Mouse (Mus musculus): Measurements from ENCODE around the gene Fbrs. TPM values are rescaled to one million over a fixed set of nuclear protein-coding genes. Genes with fewer than 3 reads are reported as not detected.
A peak's percentile ranks its signal among the peaks of the same experiment; 100 is the strongest.
"Not testable (repeated sequence)": the region's sequence is repeated elsewhere in the genome, so short reads cannot be mapped to it uniquely, and the experiment has no call there.

Fbrs gene
- total RNA-seq, 4 experiments from 2014 or later: 21.9 to 29.3 (median 25.1) TPM

DNA sequence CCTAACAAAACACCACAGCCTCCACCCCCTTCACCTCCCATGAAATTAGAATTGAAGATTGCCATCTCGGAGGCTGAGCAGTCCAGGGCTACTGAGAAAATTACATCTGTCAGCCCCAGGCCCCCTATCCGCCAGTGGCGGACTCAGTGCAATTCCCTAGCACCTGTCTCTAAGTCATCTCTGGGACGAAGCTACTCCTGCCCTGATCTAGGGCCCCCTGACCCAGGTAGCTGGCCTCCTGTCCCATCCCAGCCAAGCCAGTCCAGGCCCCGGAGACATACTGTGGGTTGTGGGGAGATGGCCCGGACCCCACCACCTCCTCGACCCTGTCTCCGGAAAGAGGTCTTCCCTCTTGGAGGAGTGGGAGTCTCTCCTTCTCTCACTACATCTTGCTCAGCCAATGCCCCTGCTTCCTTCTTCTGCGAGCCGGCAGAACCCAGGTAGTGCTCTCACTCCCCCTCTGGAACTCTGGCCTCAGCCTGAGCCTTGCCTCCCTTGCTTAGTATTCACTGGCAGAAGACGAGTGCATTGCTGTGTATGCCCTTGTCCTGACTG lies 3.7 kb upstream of the Fbrs start:
- DNase-seq (ENCODE audit: low spot score in 2 of 2): no peak

DNA sequence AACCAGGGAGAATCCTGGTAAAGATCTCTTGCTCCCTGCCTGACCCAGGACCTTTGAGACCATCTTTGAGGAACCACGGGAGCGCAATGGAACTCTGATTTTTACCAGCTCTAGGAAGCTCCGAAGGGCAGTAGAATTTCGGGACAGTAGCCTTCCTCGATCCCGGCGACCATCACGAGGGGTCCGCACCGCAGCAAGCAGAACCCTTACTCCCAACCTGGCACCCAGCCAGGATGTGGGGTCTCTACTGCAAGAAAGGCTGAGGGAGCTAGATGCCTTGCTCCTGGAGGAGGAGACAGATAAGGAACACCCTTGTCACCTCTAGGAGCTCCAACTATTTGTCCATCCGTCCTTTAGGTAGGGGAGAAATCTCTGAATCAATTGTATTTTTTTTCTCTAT lies 2.7 kb upstream of the Fbrs start:
- no peak for DNase-seq (ENCODE audit: low spot score in 2 of 2)

DNA sequence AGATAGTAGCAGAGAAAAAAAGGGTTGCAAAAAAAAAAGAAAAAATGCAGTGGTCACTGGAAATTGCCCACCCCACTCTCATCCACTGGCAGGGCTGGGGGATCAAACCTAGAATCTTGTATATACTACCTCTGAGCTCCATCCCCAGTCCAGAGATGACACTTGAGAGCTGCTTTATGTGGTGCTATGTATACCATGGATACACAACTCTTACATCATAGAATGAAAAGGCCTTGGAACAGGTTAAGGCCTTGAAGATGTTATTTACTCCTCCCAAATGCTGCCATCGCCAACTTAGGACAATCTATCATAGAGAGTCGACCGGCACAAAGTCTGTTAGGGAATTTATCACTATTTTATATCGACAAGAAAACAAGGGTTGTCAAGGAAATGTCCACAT lies 2.1 kb upstream of the Fbrs start:
- no peak for DNase-seq (ENCODE audit: low spot score in 2 of 2)

DNA sequence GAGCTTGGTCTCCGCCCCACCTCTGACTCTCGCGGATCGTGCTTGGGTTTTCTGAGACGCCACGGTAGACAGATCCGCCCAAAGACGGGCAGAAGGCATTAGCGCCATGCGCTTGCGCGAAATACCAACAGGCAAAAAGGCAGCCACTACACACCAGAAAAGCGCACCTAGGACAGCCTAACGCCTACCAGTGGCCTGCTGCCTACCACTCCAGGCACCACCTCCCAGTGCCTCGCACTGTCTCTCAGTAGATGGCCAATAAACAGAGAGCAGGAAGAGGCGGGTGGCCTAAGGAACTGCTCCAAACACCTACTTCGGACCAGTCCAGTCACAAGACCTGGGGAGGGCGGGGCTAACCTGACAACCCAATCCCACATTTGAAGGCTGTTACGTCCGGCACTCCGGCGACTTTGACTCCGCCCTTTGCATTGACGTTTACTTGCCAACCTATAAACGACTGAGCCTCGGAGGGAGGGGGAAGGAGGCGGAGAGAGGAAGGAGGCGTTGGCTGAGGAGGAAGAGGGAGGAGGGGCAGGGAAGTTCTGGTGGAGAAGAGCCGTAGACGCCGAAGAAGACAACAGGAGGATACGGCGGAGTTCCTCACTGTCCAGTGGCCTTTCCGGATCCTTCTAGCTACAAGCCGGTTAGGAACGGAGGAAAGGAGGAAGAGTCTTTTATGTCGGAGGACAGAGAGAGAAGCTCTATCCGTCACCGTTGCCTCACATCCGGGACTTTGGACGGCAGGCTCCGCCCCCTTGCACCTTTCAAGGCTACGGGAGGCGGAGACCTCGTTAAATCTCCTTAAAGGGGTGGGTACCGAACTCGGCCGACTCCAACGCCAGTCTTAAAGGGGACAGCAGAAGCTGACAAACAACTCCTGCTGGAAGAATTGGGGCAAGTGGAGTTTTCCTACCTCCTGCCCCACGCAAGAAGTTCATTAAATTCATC lies 1.0 kb upstream of the Fbrs start:
- DNase-seq (ENCODE audit: low spot score in 2 of 2): peak; percentile 99 to 100

DNA sequence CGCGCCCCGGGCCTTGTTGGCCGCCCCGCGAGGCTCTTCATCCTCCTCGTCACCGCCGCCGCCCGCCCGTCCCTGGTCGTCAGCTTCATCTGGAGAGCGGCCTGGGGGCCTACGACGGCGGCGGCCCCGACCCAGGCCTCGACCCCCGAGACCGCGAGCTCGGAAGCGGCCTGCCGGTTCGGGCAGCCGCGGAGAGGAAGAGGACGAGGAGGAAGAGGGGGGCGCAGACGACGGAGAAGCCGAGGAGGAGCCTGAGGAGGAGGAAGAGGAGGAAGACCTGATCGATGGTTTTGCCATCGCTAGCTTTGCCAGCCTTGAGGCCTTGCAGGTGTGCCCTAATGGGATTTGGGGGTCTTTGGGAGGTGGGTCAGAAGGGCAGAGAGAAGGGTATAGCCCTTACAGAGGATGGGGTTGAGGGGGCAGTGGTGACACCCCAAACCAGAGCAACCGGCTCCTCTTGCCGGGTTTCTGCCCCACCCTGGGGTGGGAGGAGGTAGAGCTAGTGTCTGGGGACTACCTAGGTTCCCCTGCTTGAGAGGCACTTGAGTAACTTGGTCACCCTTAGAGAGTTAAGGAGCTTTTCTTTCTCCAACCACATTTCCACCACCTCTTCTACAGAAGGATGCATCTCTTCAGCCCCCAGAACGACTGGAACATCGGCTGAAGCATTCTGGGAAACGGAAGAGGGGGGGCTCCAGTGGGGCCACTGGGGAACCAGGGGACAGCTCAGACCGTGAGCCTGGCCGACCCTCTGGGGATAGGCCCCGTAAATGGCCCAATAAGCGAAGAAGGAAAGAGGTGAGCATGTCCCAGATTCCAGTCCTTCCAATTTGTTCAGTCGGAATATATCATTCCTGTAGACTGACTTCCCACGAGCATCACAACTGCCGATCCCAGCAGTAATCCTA lies 573 bp downstream of the Fbrs start:
- peak in 1 of 2 experiments; percentile 27 for DNase-seq (ENCODE audit: low spot score in 2 of 2)

DNA sequence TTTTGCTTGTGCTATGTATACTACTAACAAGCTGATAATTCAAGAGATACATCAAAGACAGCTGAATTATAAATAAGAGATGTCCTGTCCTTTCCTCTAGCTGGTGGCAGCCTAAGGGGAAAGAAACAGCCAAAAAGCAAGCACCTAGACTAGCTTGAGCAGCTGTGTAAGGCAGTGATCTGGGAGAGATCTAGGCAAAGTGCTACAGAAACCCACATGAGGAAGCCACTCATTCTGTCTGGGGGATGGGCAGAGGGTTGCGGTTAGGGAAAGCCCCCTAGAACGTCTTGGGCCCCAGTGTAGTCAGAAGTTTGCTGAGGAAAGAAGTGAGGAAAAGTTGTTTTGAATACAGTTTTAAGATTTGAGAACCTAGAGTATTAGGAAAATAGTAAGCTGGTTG lies 1.3 kb downstream of the Fbrs start:
- DNase-seq (ENCODE audit: low spot score in 2 of 2): no peak

DNA sequence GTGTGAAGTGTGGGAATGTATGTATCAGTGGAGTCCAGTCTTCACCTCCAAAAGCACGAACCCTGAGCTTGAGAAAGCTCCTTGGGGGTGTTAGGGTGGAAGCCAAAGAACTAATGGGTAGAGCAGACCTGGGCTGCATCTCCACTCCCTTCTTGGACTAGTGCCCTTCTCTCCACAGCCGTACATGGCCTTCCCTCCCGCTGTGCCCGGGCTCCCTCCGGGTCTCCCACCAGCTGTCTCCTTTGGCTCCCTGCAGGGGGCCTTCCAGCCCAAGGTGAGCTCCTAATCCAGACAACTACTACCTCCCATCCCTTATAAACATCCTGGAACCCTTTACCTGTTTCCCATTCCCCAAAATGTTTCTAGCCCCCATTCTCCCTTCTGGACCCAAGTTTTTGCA lies 6.4 kb downstream of the Fbrs start:
- DNase-seq (ENCODE audit: low spot score in 2 of 2): no peak

DNA sequence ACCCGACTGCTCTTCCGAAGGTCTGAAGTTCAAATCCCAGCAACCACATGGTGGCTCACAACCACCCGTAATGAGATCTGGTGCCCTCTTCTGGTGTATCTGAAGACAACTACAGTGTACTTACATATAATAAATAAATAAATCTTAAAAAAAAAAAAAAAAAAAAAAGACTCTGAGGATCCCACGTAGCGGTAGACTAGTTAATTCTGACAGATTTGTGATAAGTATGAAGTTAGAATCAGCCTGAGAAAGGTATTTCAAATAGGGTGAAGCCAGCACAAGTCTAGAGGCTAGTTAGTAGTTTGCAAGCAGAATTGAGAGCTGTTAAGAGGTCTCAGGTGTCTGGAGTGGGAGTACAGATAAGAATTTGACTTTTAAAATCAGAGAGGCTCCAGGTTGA lies 9.4 kb downstream of the Fbrs start:
- not testable (repeated sequence) for DNase-seq (ENCODE audit: low spot score in 2 of 2)

DNA sequence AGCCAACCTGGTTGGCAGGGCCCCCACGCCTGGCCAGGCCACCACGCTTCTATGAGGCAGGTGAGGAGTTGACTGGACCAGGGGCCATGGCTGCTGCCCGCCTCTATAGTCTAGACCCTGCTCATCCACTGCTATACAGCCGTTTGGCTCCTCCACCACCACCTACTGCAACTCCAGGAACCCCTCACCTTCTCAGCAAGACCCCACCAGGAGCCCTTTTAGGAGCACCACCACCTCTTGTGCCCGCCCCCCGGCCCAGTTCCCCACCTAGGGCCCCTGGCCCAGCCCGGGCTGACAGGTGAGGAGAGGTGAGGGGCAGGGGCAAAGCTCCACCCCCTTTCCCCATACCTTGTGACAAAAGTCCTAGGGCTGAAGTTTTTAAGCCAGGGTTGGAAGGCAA lies 11.0 kb downstream of the Fbrs start:
- DNase-seq (ENCODE audit: low spot score in 2 of 2): no peak

DNA sequence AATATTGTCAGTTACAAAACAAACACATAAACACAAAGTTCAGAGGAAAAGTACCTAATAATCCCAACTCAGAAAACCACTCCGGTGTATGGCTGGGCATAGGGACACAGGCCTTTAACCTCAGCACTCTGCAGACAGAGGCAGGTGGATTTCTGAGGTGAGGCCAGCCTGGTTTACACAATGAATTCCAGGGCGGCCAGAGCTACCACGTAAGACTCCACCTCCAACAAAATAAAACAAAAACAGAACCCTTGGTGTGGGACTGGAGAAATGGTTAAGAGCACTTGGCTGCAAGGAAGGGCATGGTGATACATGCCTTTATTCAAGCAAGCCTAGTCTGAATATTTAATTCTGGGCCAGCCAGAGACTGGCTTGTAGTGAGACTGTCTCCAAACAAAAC lies 12.8 kb downstream of the Fbrs start:
- no peak for DNase-seq (ENCODE audit: low spot score in 2 of 2)

DNA sequence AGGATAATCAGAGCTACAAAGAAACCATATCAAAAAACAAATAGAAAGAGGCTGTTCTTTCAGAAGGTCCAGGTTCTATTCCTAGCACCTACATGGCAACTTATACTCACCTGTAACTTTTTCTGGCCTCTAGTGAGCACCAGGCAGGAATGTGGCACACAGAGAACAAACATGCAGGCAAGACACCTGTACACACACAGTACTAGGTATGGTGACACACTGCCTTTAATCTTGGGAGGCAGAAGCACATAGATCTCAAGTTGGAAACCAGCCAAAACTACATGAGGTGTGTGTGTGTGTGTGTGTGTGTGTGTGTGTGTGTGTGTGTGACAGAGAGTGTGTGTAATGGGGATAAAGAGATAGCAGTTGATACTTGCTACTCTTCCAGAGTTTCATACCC lies 15.6 kb downstream of the Fbrs start:
- DNase-seq (ENCODE audit: low spot score in 2 of 2): no peak

DNA sequence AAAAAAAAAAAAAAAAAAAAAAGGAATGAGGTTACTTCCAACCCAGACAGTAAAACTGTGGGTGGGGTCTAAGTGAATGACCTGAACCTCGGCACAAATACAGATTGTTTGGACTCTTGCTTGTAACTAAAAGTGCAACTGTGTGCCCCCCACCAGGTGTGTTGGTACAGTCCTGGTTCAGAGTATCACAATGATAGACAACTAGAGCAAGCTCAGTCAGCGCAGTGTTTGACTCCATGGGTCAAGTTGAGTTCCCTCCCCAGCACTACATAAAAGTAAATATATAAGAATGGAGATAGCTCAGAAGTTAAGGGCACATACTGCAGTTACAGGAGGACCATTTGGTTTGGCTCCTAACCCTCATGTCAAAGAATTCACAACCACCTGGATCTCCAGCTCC lies 18.4 kb downstream of the Fbrs start:
- no peak for DNase-seq (ENCODE audit: low spot score in 2 of 2)

DNA sequence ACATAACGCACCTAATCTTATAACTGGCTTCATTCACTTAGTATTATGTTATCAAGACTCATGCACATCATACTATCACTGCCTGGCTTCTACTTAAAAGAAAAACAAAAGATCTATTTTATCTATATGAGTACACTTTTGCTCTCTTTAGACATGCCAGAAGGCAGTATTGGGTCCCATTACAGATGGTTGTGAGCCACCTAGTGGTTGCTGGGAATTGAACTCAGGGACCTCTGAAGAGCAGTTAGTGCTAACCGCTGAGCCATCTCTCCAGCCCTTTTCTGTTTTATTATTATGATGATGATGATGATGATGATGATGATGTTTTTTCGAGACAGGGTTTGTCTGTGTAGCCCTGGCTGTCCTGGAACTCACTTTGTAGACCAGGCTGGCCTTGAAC lies 19.4 kb downstream of the Fbrs start:
- no peak for DNase-seq (ENCODE audit: low spot score in 2 of 2)

DNA sequence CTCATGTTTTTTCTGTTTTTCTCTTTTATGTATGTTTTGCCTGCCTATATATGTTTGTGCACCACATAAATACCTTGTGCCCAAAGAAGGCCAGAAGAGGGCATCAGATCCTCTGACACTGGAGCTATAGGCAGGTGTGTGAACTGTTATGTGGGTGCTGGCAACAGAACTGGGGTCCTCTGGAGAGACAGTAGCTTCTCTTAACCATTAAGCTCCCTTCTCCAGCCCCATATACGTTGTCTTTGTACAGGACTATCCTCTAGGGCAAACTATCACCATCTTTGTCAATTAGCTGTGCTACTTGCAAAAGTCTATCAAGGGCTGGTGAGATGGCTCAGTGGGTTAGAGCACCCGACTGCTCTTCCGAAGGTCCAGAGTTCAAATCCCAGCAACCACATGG lies 29.3 kb downstream of the Fbrs start:
- no peak for DNase-seq (ENCODE audit: low spot score in 2 of 2)

DNA sequence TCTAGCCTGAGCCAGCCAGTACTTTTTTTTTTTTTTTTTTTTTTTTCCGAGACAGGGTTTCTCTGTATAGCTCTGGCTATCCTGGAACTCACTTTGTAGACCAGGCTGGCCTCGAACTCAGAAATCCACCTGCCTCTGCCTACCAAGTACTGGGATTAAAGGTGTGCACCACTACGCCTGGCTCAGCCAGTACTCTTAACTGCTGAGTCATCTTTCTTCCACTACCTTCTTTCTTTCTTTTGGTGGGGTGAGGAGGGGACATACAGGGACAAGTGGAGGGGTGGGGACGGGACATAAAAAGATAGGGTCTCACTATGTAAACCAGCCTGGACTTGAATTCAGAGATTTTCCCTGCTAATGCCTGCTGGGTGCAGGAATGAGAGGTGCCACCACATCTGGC lies 30.8 kb downstream of the Fbrs start:
- DNase-seq (ENCODE audit: low spot score in 2 of 2): not testable (repeated sequence)

DNA sequence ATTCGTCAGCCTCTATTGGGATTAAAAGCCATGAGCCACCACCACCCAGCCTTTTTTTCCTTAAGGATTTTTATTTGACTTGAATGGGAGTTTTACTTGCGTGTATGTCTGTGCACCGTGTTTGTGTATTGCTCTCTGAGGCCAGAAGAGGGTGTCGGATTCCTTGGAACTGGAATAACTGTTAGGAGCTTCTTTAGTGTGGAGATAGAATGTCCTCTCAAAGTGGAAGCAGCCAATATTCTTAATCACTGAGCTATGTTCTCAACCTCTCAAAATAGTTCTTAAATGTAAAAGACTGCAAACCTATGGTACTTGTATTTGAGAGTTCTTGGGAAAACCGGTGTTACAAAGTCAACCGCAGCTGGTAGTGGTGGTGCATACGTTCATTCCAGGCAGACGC lies 32.2 kb downstream of the Fbrs start:
- DNase-seq (ENCODE audit: low spot score in 2 of 2): no peak

DNA sequence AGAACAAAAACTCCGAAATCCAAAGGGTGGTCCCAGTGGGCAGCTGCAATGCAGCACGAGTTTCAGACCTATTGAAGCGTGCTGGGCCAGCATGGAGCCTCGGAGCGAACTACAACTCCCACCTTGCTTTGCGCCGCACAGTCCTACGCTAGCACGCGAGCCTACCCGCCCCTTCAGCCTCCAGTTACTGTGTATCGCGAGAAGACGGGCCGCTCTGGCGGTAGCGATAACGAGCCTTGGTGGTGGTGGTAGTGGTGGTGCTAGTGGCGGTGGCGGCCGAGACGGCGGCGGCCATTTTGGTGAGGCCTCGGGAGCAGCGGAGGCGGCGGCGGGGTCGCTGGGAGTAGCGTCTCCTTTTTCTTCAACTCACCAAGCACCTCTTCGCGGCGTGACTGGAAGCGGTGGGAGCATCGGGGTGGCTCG lies 32.8 kb downstream of the Fbrs start, which contains the start of gene Srcap:
TSS of gene Srcap (plus strand) at position 176 of the 423 bp plus-strand sequence.
- peak; percentile 93 to 97 for DNase-seq (ENCODE audit: low spot score in 2 of 2)

DNA sequence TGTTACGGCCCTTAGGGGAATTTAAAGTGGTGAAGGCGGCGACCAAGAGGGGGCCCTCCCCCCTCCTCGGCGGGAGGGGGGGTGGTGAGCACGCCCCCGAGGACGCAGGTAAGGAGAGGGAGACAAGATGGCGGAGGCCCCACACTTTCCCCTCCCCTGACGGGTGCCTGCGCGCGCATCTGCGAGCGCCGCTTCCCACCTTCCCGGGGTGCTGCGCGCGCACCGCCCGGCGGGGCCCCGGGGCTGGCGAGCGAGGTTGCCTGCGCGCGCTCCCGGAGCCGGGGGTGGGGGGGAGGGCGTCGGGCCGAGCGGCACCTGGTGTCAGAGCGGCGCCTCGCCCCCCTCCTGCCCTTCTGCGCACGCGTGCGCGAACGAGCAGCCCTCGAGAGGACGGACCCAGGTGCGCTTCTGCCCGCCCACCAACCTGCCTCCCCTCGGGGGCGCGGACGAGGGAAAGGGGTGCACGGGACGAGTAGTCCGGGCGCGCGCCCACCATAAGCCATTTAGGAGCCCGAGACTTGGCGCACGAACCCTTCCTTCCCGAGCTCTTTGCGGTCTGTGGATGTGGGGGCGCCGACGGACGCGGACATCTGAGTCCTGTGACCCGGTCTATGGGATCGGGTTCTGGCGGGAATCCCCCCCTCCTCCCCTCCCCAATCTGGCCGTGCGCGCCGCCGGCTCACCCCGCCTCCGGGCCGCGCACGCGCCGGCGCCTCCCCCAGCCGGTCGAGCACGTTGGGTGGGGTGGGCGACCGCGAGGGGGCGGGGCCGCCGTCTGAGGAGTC lies 33.4 kb downstream of the Fbrs start:
- DNase-seq (ENCODE audit: low spot score in 2 of 2): peak; percentile 87 to 92

DNA sequence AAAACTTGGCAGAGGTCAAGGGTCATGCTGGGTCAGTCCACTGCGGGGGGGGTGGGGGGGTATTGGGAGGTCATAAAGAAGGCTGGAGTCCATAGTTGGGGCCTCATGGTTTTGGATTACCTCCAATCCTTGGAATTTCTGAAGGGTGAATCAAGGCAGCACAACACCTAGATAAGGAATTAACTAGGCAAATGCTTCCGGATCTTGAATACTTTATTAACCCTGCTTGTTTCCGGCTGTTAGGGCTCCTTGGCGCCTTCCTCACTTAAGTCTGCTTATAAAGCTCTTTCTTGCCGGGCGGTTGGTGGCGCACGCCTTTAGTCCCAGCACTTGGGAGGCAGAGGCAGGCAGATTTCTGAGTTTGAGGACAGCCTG lies 34.0 kb downstream of the Fbrs start:
- peak in 1 of 2 experiments; percentile 20 for DNase-seq (ENCODE audit: low spot score in 2 of 2)

DNA sequence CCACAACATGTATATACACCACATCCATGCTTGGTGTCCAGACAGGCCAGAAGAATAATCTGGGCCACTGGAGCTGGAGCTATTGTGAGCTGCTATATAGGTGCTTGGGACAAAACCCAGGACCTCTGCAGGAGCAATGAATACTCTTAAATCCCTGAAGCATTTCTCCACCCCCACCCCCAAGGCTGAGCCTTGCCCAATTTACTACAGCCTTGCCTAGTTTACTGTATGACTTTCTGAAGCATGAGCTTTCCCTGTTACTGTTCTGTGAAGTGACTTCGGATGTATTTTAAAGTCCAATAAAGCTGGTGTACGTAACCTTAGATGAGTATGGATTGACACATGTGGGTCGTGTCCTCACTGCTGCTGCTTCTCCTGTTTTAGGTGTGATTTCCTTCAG lies 34.8 kb downstream of the Fbrs start:
- no peak for DNase-seq (ENCODE audit: low spot score in 2 of 2)

DNA sequence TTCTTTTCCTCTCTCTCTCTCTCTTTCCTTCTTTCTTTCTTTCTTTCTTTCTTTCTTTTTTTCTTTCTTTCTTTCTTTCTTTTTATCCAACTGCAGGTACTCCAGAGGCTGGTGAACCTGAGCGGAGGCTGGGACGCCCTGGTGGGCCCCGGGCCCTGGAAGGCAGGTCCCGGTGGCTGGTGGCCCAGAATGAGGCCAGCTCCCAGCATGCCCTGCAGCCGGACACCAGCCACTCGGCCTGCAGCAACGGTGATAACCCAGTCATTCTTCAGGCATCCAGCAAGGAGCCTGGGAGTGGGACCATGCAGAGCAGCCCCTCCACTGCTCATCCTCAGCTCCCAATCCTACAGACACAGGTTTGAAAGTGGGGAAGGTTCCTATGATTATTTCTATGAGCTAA lies 36.8 kb downstream of the Fbrs start:
- peak in 1 of 2 experiments; percentile 17 for DNase-seq (ENCODE audit: low spot score in 2 of 2)
